Mouse (Mus musculus) MEL (cell line): ENCODE measurements at regions not wholly inside any gene's neighbourhood (a gene's known extent, or its start where the extent isn't known, plus 50 kb on each side); places are given as distances from the start of the nearest gene placed in this dataset.

Experiments used
- DNase-seq: peaks from one replicate; pipeline ENCODE4 v3.0.0; 2011; ENCODE audit warnings: low read depth, low spot score
- H3K27ac ChIP-seq: 2 replicates; pipeline ENCODE4 v1.5.1; 2012; ENCODE audit warnings: low read depth, mild to moderate bottlenecking, control low read depth, low read length, moderate library complexity; ENCODE audit not compliant: control insufficient read depth
- H3K27me3 ChIP-seq, 2 experiments: fragments of 150-350 bp in 1 of 2; sonication (generic) in 1 of 2; 2 replicates each; pipeline ENCODE4 v1.6.1; 2012; ENCODE audit warnings: low read length in 2 of 2, mild to moderate bottlenecking in 2 of 2, improper control_type of control experiment in 1 of 2, moderate library complexity in 1 of 2; ENCODE audit not compliant: insufficient read depth in 2 of 2, control insufficient read depth in 1 of 2
- H3K36me3 ChIP-seq, 2 experiments: 2 replicates each; pipeline ENCODE4 v1.6.1; 2012 to 2014; ENCODE audit warnings: low read length in 2 of 2, improper control_type of control experiment in 1 of 2, inconsistent platforms in 1 of 2, mild to moderate bottlenecking in 1 of 2; ENCODE audit not compliant: insufficient read depth in 2 of 2, control insufficient read depth in 1 of 2
- H3K4me1 ChIP-seq, 2 experiments: fragments of 150-350 bp in 1 of 2; sonication (generic) in 1 of 2; 2 replicates each; pipeline ENCODE4 v1.6.1; 2012; ENCODE audit warnings: low read length in 2 of 2, improper control_type of control experiment in 1 of 2, mild to moderate bottlenecking in 1 of 2; ENCODE audit not compliant: insufficient read depth in 2 of 2, control insufficient read depth in 1 of 2
- H3K4me3 ChIP-seq, 2 experiments: fragments of 150-350 bp in 1 of 2; sonication (generic) in 1 of 2; 2 replicates each; pipeline ENCODE4 v1.5.1; 2012; ENCODE audit warnings: low read depth in 2 of 2, low read length in 2 of 2, mild to moderate bottlenecking in 2 of 2, moderate library complexity in 2 of 2, control low read depth in 1 of 2, improper control_type of control experiment in 1 of 2; ENCODE audit not compliant: control insufficient read depth in 1 of 2, insufficient read depth in 1 of 2
- H3K79me2 ChIP-seq: 2 replicates; pipeline ENCODE4 v1.6.1; 2012; ENCODE audit warnings: mild to moderate bottlenecking, low read length, moderate library complexity; ENCODE audit not compliant: control insufficient read depth, poor library complexity, insufficient read depth
- H3K9ac ChIP-seq: 2 replicates; pipeline ENCODE4 v1.6.1; 2012; ENCODE audit warnings: low read depth, mild to moderate bottlenecking, control low read depth, low read length, moderate library complexity; ENCODE audit not compliant: control insufficient read depth, poor library complexity, severe bottlenecking
- H3K9me3 ChIP-seq: fragments of 150-350 bp; sonication (generic); replicated peaks from 2 replicates; pipeline ENCODE4 v1.6.1; 2012; ENCODE audit warnings: mild to moderate bottlenecking, low read length, improper control_type of control experiment, moderate library complexity; ENCODE audit not compliant: insufficient read depth
- BHLHE40 ChIP-seq: IDR thresholded peaks from 2 replicates; pipeline ENCODE4 v1.6.1; 2012; ENCODE audit warnings: low read depth, mild to moderate bottlenecking, inconsistent platforms, low read length, improper control_type of control experiment, borderline replicate concordance
- ELF1 ChIP-seq: IDR thresholded peaks from 2 replicates; pipeline ENCODE4 v1.6.1; 2014; ENCODE audit warnings: low read depth, mild to moderate bottlenecking, inconsistent platforms, low read length, improper control_type of control experiment, moderate library complexity
- GABPA ChIP-seq: IDR thresholded peaks from 2 replicates; pipeline ENCODE4 v1.6.1; 2012; ENCODE audit warnings: low read depth, mild to moderate bottlenecking, inconsistent platforms, low read length, improper control_type of control experiment, moderate library complexity
- JUND ChIP-seq: IDR thresholded peaks from 2 replicates; pipeline ENCODE4 v1.6.1; 2011; ENCODE audit warnings: low read depth, mild to moderate bottlenecking, improper control_type of control experiment, low read length
- MAFK ChIP-seq: IDR thresholded peaks from 2 replicates; pipeline ENCODE4 v1.6.1; 2011; ENCODE audit warnings: low read depth, mild to moderate bottlenecking, low read length, improper control_type of control experiment, borderline replicate concordance
- MAX ChIP-seq: IDR thresholded peaks from 2 replicates; pipeline ENCODE4 v1.6.1; 2011; ENCODE audit warnings: low read length, improper control_type of control experiment
- MAZ ChIP-seq: IDR thresholded peaks from 2 replicates; pipeline ENCODE4 v1.6.1; 2012; ENCODE audit warnings: low read depth, mild to moderate bottlenecking, inconsistent platforms, low read length, improper control_type of control experiment
- MEF2A ChIP-seq: IDR thresholded peaks from 2 replicates; pipeline ENCODE4 v1.6.1; 2014; ENCODE audit warnings: low read depth, mild to moderate bottlenecking, inconsistent platforms, low read length, improper control_type of control experiment; ENCODE audit not compliant: poor library complexity, insufficient replicate concordance, severe bottlenecking; ENCODE audit errors: extremely low read depth
- NELFE ChIP-seq: IDR thresholded peaks from 2 replicates; pipeline ENCODE4 v1.6.1; 2011; ENCODE audit warnings: low read depth, low read length, improper control_type of control experiment
- POLR2A ChIP-seq, 2 experiments: IDR thresholded peaks; 2 replicates each; pipeline ENCODE4 v1.6.1; 2011 to 2012; ENCODE audit warnings: low read length in 2 of 2, mild to moderate bottlenecking in 2 of 2, control low read depth in 1 of 2, improper control_type of control experiment in 1 of 2, low read depth in 1 of 2, moderate library complexity in 1 of 2; ENCODE audit not compliant: control insufficient read depth in 1 of 2, insufficient read depth in 1 of 2, poor library complexity in 1 of 2
- POLR2AphosphoS2 ChIP-seq: IDR thresholded peaks from 2 replicates; pipeline ENCODE4 v1.6.1; 2011; ENCODE audit warnings: low read length, improper control_type of control experiment
- POLR2AphosphoS5 ChIP-seq: IDR thresholded peaks from 2 replicates; pipeline ENCODE4 v1.6.1; 2012; ENCODE audit warnings: low read depth, borderline replicate concordance, mild to moderate bottlenecking, inconsistent platforms, low read length, moderate library complexity, mixed read lengths
- RCOR1 ChIP-seq: IDR thresholded peaks from 2 replicates; pipeline ENCODE4 v1.6.1; 2012; ENCODE audit warnings: low read depth, mild to moderate bottlenecking, inconsistent platforms, low read length, improper control_type of control experiment
- SIN3A ChIP-seq: IDR thresholded peaks from 2 replicates; pipeline ENCODE4 v1.6.1; 2012; ENCODE audit warnings: low read length, improper control_type of control experiment, inconsistent platforms
- SMC3 ChIP-seq: IDR thresholded peaks from 2 replicates; pipeline ENCODE4 v1.6.1; 2011; ENCODE audit warnings: low read depth, low read length, improper control_type of control experiment
- TBP ChIP-seq: IDR thresholded peaks from 2 replicates; pipeline ENCODE4 v1.8.0; 2011; ENCODE audit warnings: low read depth, low read length, improper control_type of control experiment
- TCF12 ChIP-seq: IDR thresholded peaks from 2 replicates; pipeline ENCODE4 v1.6.1; 2014; ENCODE audit warnings: low read depth, mild to moderate bottlenecking, inconsistent platforms, low read length, improper control_type of control experiment, moderate library complexity
- USF2 ChIP-seq, 2 experiments: IDR thresholded peaks; 2 replicates each; pipeline ENCODE4 v1.6.1; 2011 to 2012; ENCODE audit warnings: improper control_type of control experiment in 2 of 2, low read length in 2 of 2, borderline replicate concordance in 1 of 2, inconsistent platforms in 1 of 2, low read depth in 1 of 2, mild to moderate bottlenecking in 1 of 2; ENCODE audit not compliant: insufficient read depth in 1 of 2
- ZMIZ1 ChIP-seq: IDR thresholded peaks from 2 replicates; pipeline ENCODE4 v1.6.1; 2012; ENCODE audit warnings: low read depth, mild to moderate bottlenecking, inconsistent platforms, low read length, improper control_type of control experiment, moderate library complexity

DNA sequence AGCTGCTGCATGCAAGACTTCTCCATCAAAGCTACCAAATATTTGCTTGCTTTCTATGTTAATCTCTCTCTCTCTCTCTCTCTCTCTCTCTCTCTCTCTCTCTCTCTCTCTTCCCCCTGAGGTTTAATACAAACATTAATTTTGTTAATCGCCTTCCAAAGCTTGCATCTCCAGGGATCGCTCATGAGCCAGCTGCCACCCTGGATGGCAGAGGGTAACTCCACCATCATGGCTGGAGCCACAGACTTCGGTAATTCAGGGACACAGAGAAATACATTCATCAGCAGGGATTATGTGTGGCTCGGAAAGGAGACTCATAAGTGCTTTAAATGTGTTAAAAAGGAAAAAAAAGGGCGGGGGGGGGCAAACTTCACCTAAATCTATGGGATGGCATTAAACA lies 601.7 kb upstream of the Tenm3 start:
- DNase-seq: no peak

DNA sequence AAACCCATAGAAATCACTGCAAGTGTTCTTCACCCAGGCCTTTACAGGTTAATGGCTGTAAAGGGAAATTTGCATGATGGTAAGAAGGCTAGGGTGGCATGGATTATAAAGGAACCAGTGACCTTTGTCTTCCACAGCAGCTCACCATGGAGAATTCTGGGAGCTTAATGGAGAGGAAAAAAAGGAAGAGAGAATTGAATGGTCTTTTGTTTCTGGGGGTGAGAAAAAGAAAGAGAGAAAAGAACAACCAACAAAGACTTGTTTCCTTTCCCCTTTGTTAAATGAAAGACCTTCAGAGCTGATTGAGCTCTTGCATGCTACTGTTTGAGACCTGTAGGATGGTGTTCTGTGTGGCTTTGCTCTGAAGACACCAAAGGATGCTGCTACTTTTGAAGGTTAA lies 597.5 kb upstream of the Tenm3 start:
- Histone ChIP-seq H3K9me3 (no peaks in the 10 kb centered on the region), H3K27me3 (no peaks in the 10 kb centered on the region), H3K9ac (no peak overlapping the region), H3K27ac (no peak overlapping the region), H3K4me3 (no peak overlapping the region), H3K4me1 (no peaks in the 10 kb centered on the region), H3K36me3 (no peaks in the 10 kb centered on the region), H3K79me2 (no peaks in the 10 kb centered on the region)
- DNase-seq: no peak
- TF ChIP-seq MAX (no peak), JUND (no peak), MAFK (no peak)

More for the DNA sequence above, 601.7 kb upstream of the Tenm3 start:
- no peak overlapping the region for H3K4me3 ChIP-seq
- no peaks in the 10 kb centered on the region for H3K36me3 ChIP-seq
- no peaks in the 10 kb centered on the region for H3K27me3 ChIP-seq
- TF ChIP-seq BHLHE40 (no peak), MAX (no peak), TBP (no peak), USF2 (IDR thresholded peaks at IDR 0.05; ENCODE audit: borderline replicate concordance in 1 of 2, insufficient read depth in 1 of 2, low read depth in 1 of 2, low read length in 2 of 2) (no peak), TCF12 (no peak), SMC3 (no peak), RCOR1 (no peak), ELF1 (no peak), POLR2A (IDR thresholded peaks at IDR 0.05; ENCODE audit: control insufficient read depth in 1 of 2, insufficient read depth in 1 of 2, low read depth in 1 of 2, low read length in 2 of 2, poor library complexity in 1 of 2) (no peak), MAZ (no peak), ZMIZ1 (no peak), NELFE (no peak), GABPA (no peak), POLR2AphosphoS5 (no peak)
- H3K9ac ChIP-seq: no peak overlapping the region
- no peak overlapping the region for H3K27ac ChIP-seq
- no peaks in the 10 kb centered on the region for H3K4me1 ChIP-seq
- no peaks in the 10 kb centered on the region for H3K9me3 ChIP-seq
- H3K79me2 ChIP-seq: no peaks in the 10 kb centered on the region

DNA sequence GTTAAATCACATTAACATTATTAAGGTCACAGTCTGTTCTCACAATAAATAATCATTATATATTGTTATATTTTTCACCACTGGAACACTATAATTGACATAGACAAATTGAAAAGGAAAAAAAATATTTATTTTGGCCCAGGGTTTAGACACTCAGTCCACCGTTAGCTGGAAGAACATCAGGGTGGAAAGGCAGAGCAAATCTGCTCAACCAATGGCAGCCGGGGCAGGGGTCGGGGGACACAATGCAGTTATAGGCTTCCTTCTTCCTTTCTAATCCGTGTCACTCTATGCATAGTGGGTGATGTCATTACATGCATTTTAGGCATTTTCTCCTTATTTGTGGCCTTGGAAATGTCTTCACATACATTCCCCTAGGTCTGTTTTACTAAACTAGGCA lies 552.8 kb upstream of the Tenm3 start:
- no peaks in the 10 kb centered on the region for H3K9me3 ChIP-seq
- no peak for TF ChIP-seq MAFK
- TF ChIP-seq SIN3A: no peak
- TF ChIP-seq MEF2A: no peak
- no peak for TF ChIP-seq POLR2AphosphoS5
- no peak for TF ChIP-seq POLR2AphosphoS2
- TF ChIP-seq, all 39 proteins: peak for 0
- H3K79me2 ChIP-seq: no peaks in the 10 kb centered on the region
- H3K4me3 ChIP-seq: no peak overlapping the region
- H3K36me3 ChIP-seq: no peaks in the 10 kb centered on the region
- H3K27ac ChIP-seq: no peak overlapping the region
- DNase-seq: no peak
- H3K4me1 ChIP-seq: no peaks in the 10 kb centered on the region
- no peak overlapping the region for H3K9ac ChIP-seq
- no peaks in the 10 kb centered on the region for H3K27me3 ChIP-seq
